Mouse (Mus musculus) thymus, adult 2 months (tissue): ENCODE results near the gene Rnf212b.

ENCODE experiments used
- CTCF ChIP-seq: fragments of 200-500 bp; IDR thresholded peaks from 2 replicates; pipeline ENCODE4 v1.5.1; 2012; ENCODE audit warnings: mild to moderate bottlenecking, control low read depth, low read length, moderate library complexity, borderline replicate concordance; ENCODE audit not compliant: control insufficient read depth, poor library complexity, insufficient read depth; ENCODE audit errors: extremely low read depth
- POLR2A ChIP-seq: fragments of 200-500 bp; IDR thresholded peaks from 2 replicates; pipeline ENCODE4 v1.6.1; 2012; ENCODE audit warnings: mild to moderate bottlenecking, low read length, control low read depth, moderate library complexity; ENCODE audit not compliant: control insufficient read depth, poor library complexity, insufficient read depth; ENCODE audit errors: extremely low read depth

- no peak for TF ChIP-seq CTCF
- no peak for TF ChIP-seq POLR2A
Measured at GRCm38 (mm10) chr14:54768314-54769067, 45.5 kb upstream of the Rnf212b start.
